Mouse (Mus musculus): ENCODE data around the gene S100a7a.

DNA sequence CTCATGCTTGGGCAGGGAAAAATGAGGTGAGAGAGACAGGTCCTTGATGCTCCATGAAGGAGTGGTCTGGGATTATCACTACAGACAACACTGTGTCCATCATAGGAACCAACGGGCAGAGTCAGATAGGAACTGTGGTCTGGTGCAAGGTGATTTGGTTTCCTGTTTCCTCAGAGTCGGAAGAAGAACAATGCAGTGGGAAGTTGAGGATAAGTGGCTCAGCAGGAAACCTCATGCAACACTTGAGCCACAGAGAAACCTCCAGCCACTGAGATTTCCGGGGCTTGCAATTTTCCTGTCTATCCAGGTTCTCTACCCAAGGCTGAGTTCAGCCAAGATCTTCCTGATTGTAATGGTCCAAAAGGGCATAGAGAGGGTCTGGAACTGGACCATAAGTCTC lies 24.8 kb downstream of the S100a7a start:
- TF ChIP-seq CTCF (IDR thresholded peaks at IDR 0.05; ENCODE audit: control insufficient read depth, insufficient read depth, insufficient read length) = no peak
- TF ChIP-seq USF1 (IDR thresholded peaks at IDR 0.05; ENCODE audit: low read depth) = no peak
- no peak for TF ChIP-seq CEBPB (IDR thresholded peaks at IDR 0.05; ENCODE audit: low read depth)
